Mouse (Mus musculus) adrenal gland, postnatal 25 days (tissue): ENCODE results near the gene Mapk3. TPM values are rescaled to one million over a fixed set of nuclear protein-coding genes. Genes with fewer than 3 reads are reported as not detected.
A peak's percentile ranks its signal among the peaks of the same experiment; 100 is the strongest.

Source experiments
- DNase-seq: peaks from one replicate; pipeline ENCODE4 v3.0.0; 2021; ENCODE audit warnings: mixed read lengths
- total RNA-seq: library from RNA; stranded (reverse); gene quantifications from 2 replicates; pipeline ENCODE4 v1.2.3, GENCODE M21; 2021

The Mapk3 gene
- total RNA-seq, 1 experiment from 2014 or later, result 170 TPM

DNA sequence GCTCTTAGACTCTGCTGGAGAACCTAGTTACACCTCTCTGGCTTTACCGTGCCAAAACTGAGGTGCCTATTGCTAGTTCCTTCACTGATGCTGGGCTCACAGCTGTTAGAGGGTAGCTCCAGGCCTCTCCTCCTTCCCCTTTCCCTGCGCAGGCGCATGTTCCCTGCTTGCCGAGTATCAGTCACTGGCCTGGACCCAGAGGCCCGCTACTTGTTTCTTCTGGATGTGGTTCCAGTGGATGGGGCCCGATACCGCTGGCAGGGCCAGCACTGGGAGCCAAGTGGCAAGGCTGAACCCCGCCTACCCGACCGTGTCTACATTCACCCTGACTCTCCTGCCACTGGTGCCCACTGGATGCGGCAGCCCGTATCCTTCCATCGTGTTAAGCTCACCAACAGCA, 23.3 kb downstream of the Mapk3 start:
- no peak for DNase-seq

- no peak for DNase-seq
Measured at GRCm38 (mm10) chr7:126784469-126784868, 25.1 kb downstream of the Mapk3 start.

DNA sequence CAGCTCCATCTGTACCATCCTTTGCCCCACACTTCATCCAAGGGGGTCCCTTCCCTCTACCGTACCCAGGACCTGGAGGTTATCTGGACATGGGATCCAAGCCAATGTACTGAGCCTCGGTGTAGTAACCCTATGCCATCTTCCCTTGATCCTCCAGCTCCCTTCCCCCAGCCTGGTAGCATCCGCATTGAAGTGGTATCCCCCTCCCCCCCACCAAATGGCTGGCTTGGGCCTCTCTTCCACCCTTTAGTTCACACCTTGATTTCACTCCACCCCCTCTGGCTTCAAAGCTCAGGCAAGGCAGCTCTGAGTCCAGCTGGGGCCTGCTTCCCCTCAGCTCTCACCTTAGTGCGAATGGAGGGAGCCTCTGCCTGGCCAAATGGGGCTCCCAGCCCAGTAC, 25.7 kb downstream of the Mapk3 start:
- no peak for DNase-seq

- DNase-seq, result no peak
Measured at GRCm38 (mm10) chr7:126786142-126786541, 26.7 kb downstream of the Mapk3 start.

GRCm38 (mm10) chr7:126789141-126789540, 29.7 kb downstream of the Mapk3 start:
- no peak for DNase-seq

DNA sequence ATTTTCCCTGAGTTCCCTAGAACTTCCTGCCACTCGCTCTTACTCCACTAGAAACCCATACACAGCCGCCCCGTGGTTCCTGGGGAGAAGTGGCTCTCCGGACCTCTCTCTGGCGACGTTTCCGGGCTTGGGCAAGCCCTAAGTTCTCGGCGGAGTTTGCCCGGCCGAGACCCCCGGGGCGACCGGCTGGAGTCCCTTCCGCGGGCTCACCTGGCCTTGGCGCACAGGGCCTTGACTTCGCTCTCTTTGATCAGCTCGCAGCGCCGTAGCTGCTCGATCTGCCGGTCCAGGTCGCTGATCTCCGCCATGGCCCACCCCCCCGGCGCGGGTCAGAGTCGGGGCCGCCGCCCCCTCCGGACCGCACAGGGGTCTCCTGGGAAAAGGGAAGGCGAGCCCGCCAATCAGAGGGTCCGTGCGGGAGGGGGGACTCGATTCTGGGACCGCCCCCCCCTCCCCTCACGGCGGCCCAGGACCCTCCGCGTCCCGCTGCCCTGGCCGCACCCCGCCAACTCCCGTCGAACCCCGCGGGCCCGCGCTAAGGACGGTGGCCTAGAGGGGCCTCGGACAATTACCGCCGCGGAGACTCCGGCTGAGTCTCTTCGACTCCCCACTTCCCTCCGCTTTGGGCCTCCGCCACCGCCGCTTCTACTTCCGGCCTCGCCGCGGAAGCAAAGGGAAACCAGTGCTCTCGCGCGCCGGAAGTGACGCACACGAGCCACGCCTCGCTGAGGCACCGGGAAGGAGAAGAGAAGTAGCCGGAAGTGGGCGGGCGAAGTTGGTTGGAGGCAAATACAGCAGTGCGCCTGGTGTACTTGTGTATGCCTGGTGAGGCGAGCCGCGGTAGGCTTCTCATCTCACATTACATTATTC, 32.7 kb downstream of the Mapk3 start, which contains the start of gene Ppp4c:
Gene Ppp4c (minus strand): TSS at position 646 of the 870 bp plus-strand sequence.
- DNase-seq, result peak; percentile 96

DNA sequence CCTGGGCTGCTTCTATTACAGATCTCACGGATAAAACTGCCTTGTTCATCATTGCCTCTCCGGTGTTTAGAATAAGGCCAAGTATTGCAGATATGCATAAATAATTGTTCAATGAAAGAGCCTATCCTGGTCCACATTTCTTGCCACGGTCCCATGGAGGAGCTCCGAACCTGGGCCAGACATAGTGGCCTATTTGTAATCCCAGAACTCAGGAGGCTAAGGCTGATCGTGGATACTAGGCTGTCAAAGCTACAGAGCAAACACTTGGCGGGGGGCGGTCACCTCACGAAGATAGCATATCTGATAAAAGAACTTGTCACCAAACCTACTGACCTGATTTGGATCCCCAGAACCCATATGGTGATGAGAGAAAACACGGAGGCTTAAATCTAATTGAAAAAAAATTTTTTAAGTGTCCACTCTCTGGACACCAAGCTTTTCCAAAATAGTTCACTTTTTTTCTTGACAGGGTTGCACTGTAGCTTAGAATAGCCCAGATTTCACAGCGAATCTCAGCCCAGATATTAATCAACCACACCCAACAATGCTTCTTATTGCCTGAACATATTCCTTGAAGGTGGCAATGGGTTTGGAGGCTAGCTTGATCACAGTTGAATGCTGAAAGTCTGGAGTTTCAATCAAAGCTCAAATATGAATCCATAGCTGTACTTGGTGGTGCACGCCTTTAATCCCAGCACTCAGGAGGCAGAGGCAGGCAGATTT, 33.5 kb downstream of the Mapk3 start:
- DNase-seq, result no peak

DNA sequence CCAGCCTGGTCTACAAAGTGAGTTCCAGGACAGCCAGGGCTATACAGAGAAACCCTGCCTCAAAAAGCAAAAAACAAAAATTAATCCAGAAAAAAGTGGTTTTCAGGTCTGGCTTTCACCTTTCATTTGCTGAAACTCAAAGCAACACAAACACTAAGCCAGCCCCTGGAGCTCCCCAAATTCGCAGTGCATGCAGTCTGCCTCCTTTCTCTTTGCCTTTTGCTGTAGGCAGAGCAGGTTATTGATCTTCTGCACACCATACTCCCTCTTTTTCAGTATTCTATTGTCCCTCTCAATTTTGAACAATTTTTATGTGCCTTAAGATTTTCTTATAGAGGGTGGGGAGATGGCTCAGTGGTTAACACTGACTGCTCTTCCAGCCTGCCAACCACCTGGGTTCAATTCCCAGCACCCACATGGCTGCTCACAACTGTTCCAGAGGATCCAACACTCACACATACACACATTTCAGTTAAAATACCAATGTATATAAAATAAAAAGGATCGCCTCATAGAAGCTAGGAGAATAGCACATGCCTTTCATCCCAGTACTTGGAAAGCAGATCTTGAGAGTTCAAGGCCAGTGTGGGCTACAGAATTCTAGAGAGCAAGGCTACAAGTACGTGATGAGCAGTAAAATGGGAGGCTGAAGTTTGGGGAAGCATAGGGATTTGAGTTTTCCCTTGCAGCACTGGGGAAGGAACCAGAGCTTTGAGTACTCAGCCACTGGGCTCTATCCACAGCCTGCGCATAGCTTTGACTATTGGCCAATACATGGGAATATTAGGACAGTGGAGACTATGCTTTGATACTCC, 34.3 kb downstream of the Mapk3 start:
- DNase-seq, result no peak

DNA sequence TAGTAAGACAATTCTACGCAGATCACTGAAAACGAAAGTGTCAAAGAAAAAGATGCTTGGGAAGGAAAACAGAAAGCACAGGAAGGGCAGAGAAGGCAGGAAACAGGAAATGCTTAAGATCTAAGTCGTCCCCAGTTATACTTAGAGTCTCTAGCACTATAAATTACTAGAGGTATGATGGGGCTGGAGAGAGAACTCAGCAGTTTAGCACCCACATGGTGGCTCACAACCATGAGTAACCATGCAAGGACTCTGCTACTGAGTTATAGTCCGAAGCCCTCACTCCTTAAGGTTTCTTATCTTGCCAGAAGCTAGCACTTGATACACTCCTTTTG, 34.8 kb downstream of the Mapk3 start:
- DNase-seq, result no peak

- DNase-seq, result no peak
Measured at GRCm38 (mm10) chr7:126795387-126796317, 36.3 kb downstream of the Mapk3 start.

DNA sequence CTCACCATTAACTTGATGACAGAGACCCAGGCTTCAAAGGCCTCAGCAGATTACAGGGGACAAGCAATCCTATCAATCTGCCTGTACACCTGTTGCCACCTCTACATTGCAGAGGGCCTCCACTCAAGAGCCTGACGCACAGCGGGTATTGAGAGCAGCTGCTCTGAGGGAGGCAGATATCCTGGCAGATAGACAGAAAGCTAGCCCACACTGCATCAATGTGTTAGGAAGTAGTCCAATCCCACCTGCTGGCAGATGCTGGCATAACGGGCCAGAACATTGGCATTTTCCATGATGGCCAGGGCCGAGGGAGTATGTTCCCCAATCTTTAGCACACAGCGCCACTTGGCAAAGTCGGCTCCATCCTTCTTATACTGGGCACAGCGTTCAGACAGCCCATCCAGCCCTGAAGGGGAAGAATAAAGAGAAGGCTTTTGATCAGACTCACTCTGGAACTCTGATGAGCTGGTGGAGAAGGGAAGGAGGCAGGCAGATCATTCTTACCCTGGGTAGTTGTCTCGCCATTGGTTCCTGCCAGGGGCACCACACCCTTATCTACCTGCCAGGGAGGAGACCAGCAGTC, 37.0 kb downstream of the Mapk3 start:
- no peak for DNase-seq

- peak; percentile 50 for DNase-seq
Measured at GRCm38 (mm10) chr7:126797411-126798126, 38.2 kb downstream of the Mapk3 start, which contains the start of gene Fam57b. Gene Fam57b, plus strand, starts transcription at chr7:126797668.

GRCm38 (mm10) chr7:126798127-126799049, 39.0 kb downstream of the Mapk3 start:
- peak; percentile 58 for DNase-seq

GRCm38 (mm10) chr7:126799050-126799467, 39.7 kb downstream of the Mapk3 start:
- peak; percentile 96 for DNase-seq

GRCm38 (mm10) chr7:126799468-126800268, 40.3 kb downstream of the Mapk3 start:
- peak; percentile 52 for DNase-seq

GRCm38 (mm10) chr7:126800269-126801056, 41.1 kb downstream of the Mapk3 start:
- DNase-seq, result no peak

GRCm38 (mm10) chr7:126801057-126801422, 41.6 kb downstream of the Mapk3 start:
- no peak for DNase-seq
